Mouse (Mus musculus): Measurements from ENCODE around the gene Pcca.
"Not testable (repeated sequence)": the region's sequence is repeated elsewhere in the genome, so short reads cannot be mapped to it uniquely, and the experiment has no call there.

Pcca gene

GRCm38 (mm10) chr14:122570862-122571261, 36.7 kb downstream of the Pcca start:
- no peak for DNase-seq

GRCm38 (mm10) chr14:122574064-122574751, 40.1 kb downstream of the Pcca start:
- no peak for DNase-seq

GRCm38 (mm10) chr14:122577816-122578215, 43.7 kb downstream of the Pcca start:
- no peak for DNase-seq

- DNase-seq, result no peak
These were observed 47.9 kb downstream of the Pcca start for GRCm38 (mm10) chr14:122582057-122582456.

- DNase-seq, result no peak
These were observed 48.5 kb downstream of the Pcca start for GRCm38 (mm10) chr14:122582491-122583077.

GRCm38 (mm10) chr14:122584087-122584486, 50.0 kb downstream of the Pcca start:
- not testable (repeated sequence) for DNase-seq

- DNase-seq, result peak in 1 of 2 experiments; percentile 37
These were observed 52.8 kb downstream of the Pcca start for GRCm38 (mm10) chr14:122586942-122587341.

- DNase-seq, result no peak
These were observed 63.4 kb downstream of the Pcca start for GRCm38 (mm10) chr14:122597534-122597933.

GRCm38 (mm10) chr14:122598802-122599201, 64.7 kb downstream of the Pcca start:
- no peak for DNase-seq

- DNase-seq, result no peak
These were observed 65.7 kb downstream of the Pcca start for GRCm38 (mm10) chr14:122599839-122600238.

GRCm38 (mm10) chr14:122602701-122603100, 68.6 kb downstream of the Pcca start:
- no peak for DNase-seq

- DNase-seq, result no peak
These were observed 72.4 kb downstream of the Pcca start for GRCm38 (mm10) chr14:122606499-122606898.

GRCm38 (mm10) chr14:122607456-122607855, 73.3 kb downstream of the Pcca start:
- no peak for DNase-seq

- DNase-seq, result no peak
These were observed 74.2 kb downstream of the Pcca start for GRCm38 (mm10) chr14:122608323-122608722.

- DNase-seq, result no peak
These were observed 76.9 kb downstream of the Pcca start for GRCm38 (mm10) chr14:122611035-122611434.

- DNase-seq, result no peak
These were observed 78.2 kb downstream of the Pcca start for GRCm38 (mm10) chr14:122612317-122612716.

GRCm38 (mm10) chr14:122617656-122618055, 83.5 kb downstream of the Pcca start:
- no peak for DNase-seq

GRCm38 (mm10) chr14:122633416-122633815, 99.3 kb downstream of the Pcca start:
- DNase-seq, result no peak

GRCm38 (mm10) chr14:122636601-122637000, 102.5 kb downstream of the Pcca start:
- DNase-seq, result no peak

- no peak for DNase-seq
These were observed 103.9 kb downstream of the Pcca start for GRCm38 (mm10) chr14:122637798-122638555.

- no peak for DNase-seq
These were observed 105.1 kb downstream of the Pcca start for GRCm38 (mm10) chr14:122639168-122639720.

GRCm38 (mm10) chr14:122642432-122642831, 108.3 kb downstream of the Pcca start:
- no peak for DNase-seq

- no peak for DNase-seq
These were observed 114.1 kb downstream of the Pcca start for GRCm38 (mm10) chr14:122648214-122648613.

All from lung, postnatal 4 days (tissue).